Mouse (Mus musculus): Measurements from ENCODE around the gene Mybl2. TPM values are rescaled to one million over a fixed set of nuclear protein-coding genes. Genes with fewer than 3 reads are reported as not detected.

Mybl2 gene
- polyA plus RNA-seq, 2 experiments, result 18.9 to 26.0 TPM

GRCm38 (mm10) chr2:163087728-163088127 is 33.2 kb downstream of the Mybl2 start, which contains the start of gene Gtsf1l:
Gene Gtsf1l, minus strand, starts transcription at chr2:163087855.
- H3K9me3 ChIP-seq (ENCODE audit: control insufficient read depth, low read length), result no peaks in the 10 kb centered on the region
- H3K4me1 ChIP-seq (ENCODE audit: control insufficient read depth, insufficient read depth, low read length), result no peaks in the 10 kb centered on the region
- 90% methylated on average over 9 of the region's 9 CpGs for WGBS
- no peaks in the 10 kb centered on the region for H3K27me3 ChIP-seq (ENCODE audit: control insufficient read depth, insufficient read depth, low read length)
- TF ChIP-seq POLR2A (IDR thresholded peaks at IDR 0.05; ENCODE audit: borderline replicate concordance, extremely low read depth, insufficient read depth, insufficient read length), result no peak
- ATAC-seq (ENCODE audit: low FRiP score, low read depth), result no peak
- no peaks in the 10 kb centered on the region for H3K36me3 ChIP-seq (ENCODE audit: control insufficient read depth, insufficient read depth, low read length)
- H3K4me2 ChIP-seq (replicated peaks; ENCODE audit: low read depth, low read length, severe bottlenecking), result no peak within 1 kb of the TSS
- H3K9ac ChIP-seq (ENCODE audit: low read depth, low read length, severe bottlenecking), result no peak within 1 kb of the TSS
- H3K4me3 ChIP-seq (replicated peaks; ENCODE audit: low read length), result no peak within 1 kb of the TSS
- no peak for DNase-seq (ENCODE audit: low spot score)
- H3K27ac ChIP-seq (replicated peaks; ENCODE audit: low read depth, low read length), result no peak within 1 kb of the TSS

- no peak overlapping the region for H3K4me2 ChIP-seq (replicated peaks; ENCODE audit: low read depth, low read length, severe bottlenecking)
- DNase-seq (ENCODE audit: low spot score), result no peak
- ATAC-seq (ENCODE audit: low FRiP score, low read depth), result no peak
Observed at GRCm38 (mm10) chr2:163089475-163090123, 35.1 kb downstream of the Mybl2 start.

GRCm38 (mm10) chr2:163094909-163095308 is 40.4 kb downstream of the Mybl2 start:
- Histone ChIP-seq H3K9ac (ENCODE audit: low read depth, low read length, severe bottlenecking) (no peak overlapping the region), H3K27ac (replicated peaks; ENCODE audit: low read depth, low read length) (no peak overlapping the region), H3K36me3 (ENCODE audit: control insufficient read depth, insufficient read depth, low read length) (no peaks in the 10 kb centered on the region), H3K4me3 (replicated peaks; ENCODE audit: low read length) (no peak overlapping the region), H3K4me1 (ENCODE audit: control insufficient read depth, insufficient read depth, low read length) (no peaks in the 10 kb centered on the region), H3K9me3 (ENCODE audit: control insufficient read depth, low read length) (no peaks in the 10 kb centered on the region), H3K4me2 (replicated peaks; ENCODE audit: low read depth, low read length, severe bottlenecking) (no peak overlapping the region), H3K27me3 (ENCODE audit: control insufficient read depth, insufficient read depth, low read length) (0 out of 2 replicates have a peak, but pooled peaks cover 3% of the 10 kb centered on the region)
- no peak for TF ChIP-seq POLR2A (IDR thresholded peaks at IDR 0.05; ENCODE audit: borderline replicate concordance, extremely low read depth, insufficient read depth, insufficient read length)
- WGBS, result 79% methylated on average over 10 of the region's 10 CpGs
- no peak for DNase-seq (ENCODE audit: low spot score)
- no peak for ATAC-seq (ENCODE audit: low FRiP score, low read depth)

More at GRCm38 (mm10) chr2:163089475-163090123, 35.1 kb downstream of the Mybl2 start:
- Histone ChIP-seq H3K27me3 (ENCODE audit: control insufficient read depth, insufficient read depth, low read length) (no peaks in the 10 kb centered on the region), H3K9me3 (ENCODE audit: control insufficient read depth, low read length) (no peaks in the 10 kb centered on the region), H3K4me1 (ENCODE audit: control insufficient read depth, insufficient read depth, low read length) (no peaks in the 10 kb centered on the region), H3K9ac (ENCODE audit: low read depth, low read length, severe bottlenecking) (no peak overlapping the region), H3K36me3 (ENCODE audit: control insufficient read depth, insufficient read depth, low read length) (no peaks in the 10 kb centered on the region), H3K27ac (replicated peaks; ENCODE audit: low read depth, low read length) (no peak overlapping the region), H3K4me3 (replicated peaks; ENCODE audit: low read length) (no peak overlapping the region)
- TF ChIP-seq POLR2A (IDR thresholded peaks at IDR 0.05; ENCODE audit: borderline replicate concordance, extremely low read depth, insufficient read depth, insufficient read length), result no peak
- WGBS, result 74% methylated on average over 5 of the region's 5 CpGs

- H3K27ac ChIP-seq (replicated peaks; ENCODE audit: low read depth, low read length), result no peak overlapping the region
- no peak overlapping the region for H3K4me3 ChIP-seq (replicated peaks; ENCODE audit: low read length)
- H3K9ac ChIP-seq (ENCODE audit: low read depth, low read length, severe bottlenecking), result no peak overlapping the region
- no peaks in the 10 kb centered on the region for H3K4me1 ChIP-seq (ENCODE audit: control insufficient read depth, insufficient read depth, low read length)
- ATAC-seq (ENCODE audit: low FRiP score, low read depth) (no peak), DNase-seq (ENCODE audit: low spot score) (no peak)
- H3K4me2 ChIP-seq (replicated peaks; ENCODE audit: low read depth, low read length, severe bottlenecking), result no peak overlapping the region
- no peaks in the 10 kb centered on the region for H3K9me3 ChIP-seq (ENCODE audit: control insufficient read depth, low read length)
- H3K27me3 ChIP-seq (ENCODE audit: control insufficient read depth, insufficient read depth, low read length), result 0 out of 2 replicates have a peak, but pooled peaks cover 3% of the 10 kb centered on the region
- no peak for TF ChIP-seq POLR2A (IDR thresholded peaks at IDR 0.05; ENCODE audit: borderline replicate concordance, extremely low read depth, insufficient read depth, insufficient read length)
- WGBS, result 61% methylated on average over 3 of the region's 3 CpGs
- no peaks in the 10 kb centered on the region for H3K36me3 ChIP-seq (ENCODE audit: control insufficient read depth, insufficient read depth, low read length)
Observed at GRCm38 (mm10) chr2:163095784-163096183, 41.3 kb downstream of the Mybl2 start.

- no peak for DNase-seq (ENCODE audit: low spot score)
- H3K4me1 ChIP-seq (ENCODE audit: control insufficient read depth, insufficient read depth, low read length), result no peaks in the 10 kb centered on the region; the same call in 1 of the 2 replicates
- no peaks in the 10 kb centered on the region for H3K9me3 ChIP-seq (ENCODE audit: control insufficient read depth, low read length)
- H3K36me3 ChIP-seq (ENCODE audit: control insufficient read depth, insufficient read depth, low read length), result no peaks in the 10 kb centered on the region
- no peak overlapping the region for H3K9ac ChIP-seq (ENCODE audit: low read depth, low read length, severe bottlenecking)
- TF ChIP-seq POLR2A (IDR thresholded peaks at IDR 0.05; ENCODE audit: borderline replicate concordance, extremely low read depth, insufficient read depth, insufficient read length), result no peak
- H3K27me3 ChIP-seq (ENCODE audit: control insufficient read depth, insufficient read depth, low read length), result 0 out of 2 replicates have a peak, but pooled peaks cover 3% of the 10 kb centered on the region
- H3K4me3 ChIP-seq (replicated peaks; ENCODE audit: low read length), result no peak overlapping the region
- no peak for ATAC-seq (ENCODE audit: low FRiP score, low read depth)
- no peak overlapping the region for H3K4me2 ChIP-seq (replicated peaks; ENCODE audit: low read depth, low read length, severe bottlenecking)
- no peak overlapping the region for H3K27ac ChIP-seq (replicated peaks; ENCODE audit: low read depth, low read length)
- WGBS, result 38% methylated on average over 8 of the region's 8 CpGs
Observed at GRCm38 (mm10) chr2:163099919-163100318, 45.4 kb downstream of the Mybl2 start.
